Mouse (Mus musculus) hindbrain, postnatal 0 days (tissue): Measurements from ENCODE around the gene Islr2. TPM values are rescaled to one million over a fixed set of nuclear protein-coding genes. Genes with fewer than 3 reads are reported as not detected.

Experiments used
- ATAC-seq: fragments of 200-750 bp; cut with Nextera tagmentation; 2 replicates; pipeline ENCODE4 v1.8.0; 2017; ENCODE audit warnings: mild to moderate bottlenecking, moderate TSS enrichment, moderate library complexity
- DNase-seq: peaks from one replicate; pipeline ENCODE4 v3.0.0-alpha.2; 2015; ENCODE audit warnings: low spot score
- H3K27ac ChIP-seq: fragments of 300-500 bp; sonication (generic); 2 replicates; pipeline ENCODE4 v1.5.1; 2014; ENCODE audit warnings: mild to moderate bottlenecking
- H3K27me3 ChIP-seq: fragments of 300-500 bp; sonication (generic); 2 replicates; pipeline ENCODE4 v1.6.1; 2014; ENCODE audit warnings: low read length, mixed read lengths; ENCODE audit not compliant: insufficient read depth
- H3K36me3 ChIP-seq: fragments of 300-500 bp; sonication (generic); 2 replicates; pipeline ENCODE4 v1.6.1; 2014; ENCODE audit warnings: low read length, mixed read lengths; ENCODE audit not compliant: insufficient read depth
- H3K4me1 ChIP-seq: fragments of 300-500 bp; sonication (generic); 2 replicates; pipeline ENCODE4 v1.6.1; 2014; ENCODE audit warnings: antibody characterized with exemption, low read length, mixed read lengths; ENCODE audit not compliant: insufficient read depth
- H3K4me2 ChIP-seq: fragments of 300-500 bp; sonication (generic); 2 replicates; pipeline ENCODE4 v1.6.1; 2014; ENCODE audit warnings: low read depth, mild to moderate bottlenecking, low read length, moderate library complexity, mixed read lengths
- H3K4me3 ChIP-seq: fragments of 300-500 bp; sonication (generic); 2 replicates; pipeline ENCODE4 v1.5.1; 2014; ENCODE audit warnings: low read length
- H3K9ac ChIP-seq: fragments of 300-500 bp; sonication (generic); replicated peaks from 2 replicates; pipeline ENCODE4 v1.6.1; 2014; ENCODE audit warnings: mild to moderate bottlenecking, low read length, moderate library complexity, mixed read lengths
- H3K9me3 ChIP-seq: fragments of 300-500 bp; sonication (generic); 2 replicates; pipeline ENCODE4 v1.6.1; 2016; ENCODE audit warnings: low read length, mixed read lengths
- CTCF ChIP-seq: IDR thresholded peaks from 2 replicates; pipeline ENCODE4 v1.5.1; 2016; ENCODE audit warnings: antibody characterized with exemption, control low read depth, low read depth
- WGBS: fragments of 180-500 bp; shearing (Covaris S2); extraction: QIAGEN DNeasy Blood & Tissue Kit; methylation state at CpG from one replicate; pipeline ENCODE4 v1.1.7; 2014; 5-methylcytosine and 5-hydroxymethylcytosine counted together
- polyA plus RNA-seq: library from polyadenylated mRNA; unstranded; fragments of >200 nt; fragmentation: Nextera tagmentation; extraction: Ambion mirVana; gene quantifications from 2 replicates; pipeline ENCODE4 v1.2.1, GENCODE M21; 2015
- total RNA-seq: library from RNA; depleted of rRNA; stranded (reverse); fragments of >200 nt; gene quantifications from 2 replicates; pipeline ENCODE4 v1.2.3, GENCODE M21; 2014

Gene Islr2
- total and polyA plus RNA-seq, 2 experiments from 2014 or later: 15.8 to 293 TPM

DNA sequence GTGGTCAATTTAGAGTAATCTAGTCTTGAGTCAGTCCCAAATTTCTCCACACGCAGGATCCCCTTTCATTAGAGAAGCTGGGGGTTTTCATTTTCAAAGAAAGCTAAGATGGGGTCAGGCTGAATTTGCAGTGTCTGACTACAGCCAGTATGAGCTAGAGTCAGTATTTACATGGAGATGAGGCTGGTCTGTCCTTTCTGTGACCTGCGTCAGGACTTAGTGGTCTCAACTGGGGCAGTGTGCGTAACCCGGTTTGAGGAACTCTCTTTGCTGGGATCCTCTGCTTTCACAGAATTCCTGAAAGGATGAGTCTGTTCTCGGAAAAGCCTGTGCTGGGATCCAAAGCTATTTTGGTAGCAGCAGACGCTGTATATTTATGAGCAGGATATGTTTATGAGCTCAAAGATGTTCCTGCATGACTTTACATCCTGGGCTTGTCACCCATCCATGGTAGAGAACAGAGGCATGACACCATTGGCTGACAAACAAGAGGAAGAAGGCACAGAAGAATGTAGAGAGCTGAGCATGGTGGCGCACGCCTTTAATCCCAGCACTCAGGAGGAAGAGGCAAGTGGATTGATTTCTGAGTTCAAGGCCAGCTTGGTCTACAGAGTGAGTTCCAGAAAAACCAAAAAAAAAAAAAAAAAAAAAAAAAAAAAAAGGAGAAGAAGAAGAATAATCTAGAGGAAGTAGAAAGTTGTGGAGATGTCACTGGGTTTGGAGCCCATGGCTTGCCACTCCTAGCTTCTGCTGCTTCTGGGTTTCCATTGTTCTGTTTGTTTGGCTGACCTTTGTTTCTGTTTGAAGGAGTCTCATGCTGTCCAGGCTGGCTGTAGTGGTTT is 5.6 kb upstream of the Islr2 start:
- ATAC-seq (no peak), DNase-seq (no peak)
- 0 out of 2 replicates have a peak, but pooled peaks cover 4% of the 10 kb centered on the region for H3K4me1 ChIP-seq
- H3K9ac ChIP-seq: no peak overlapping the region
- H3K4me2 ChIP-seq: no peak overlapping the region
- TF ChIP-seq CTCF: no peak
- 74% methylated on average over 8 of the region's 8 CpGs for WGBS
- no peak overlapping the region for H3K4me3 ChIP-seq
- H3K9me3 ChIP-seq: no peaks in the 10 kb centered on the region
- H3K27ac ChIP-seq: no peak overlapping the region
- no peaks in the 10 kb centered on the region for H3K36me3 ChIP-seq
- H3K27me3 ChIP-seq: no peaks in the 10 kb centered on the region

GRCm38 (mm10) chr9:58206013-58206412 is 1.9 kb upstream of the Islr2 start:
- DNase-seq: peak; percentile 40
- Histone ChIP-seq H3K9ac (no peak overlapping the region), H3K4me3 (no peak overlapping the region), H3K9me3 (no peaks in the 10 kb centered on the region), H3K36me3 (no peaks in the 10 kb centered on the region), H3K4me1 (0 out of 2 replicates have a peak, but pooled peaks cover 4% of the 10 kb centered on the region), H3K27ac (no peak overlapping the region), H3K27me3 (peaks cover 25% of the 10 kb centered on the region), H3K4me2 (no peak overlapping the region)
- no peak for TF ChIP-seq CTCF
- ATAC-seq: no peak
- WGBS: 54% methylated on average over 7 of the region's 7 CpGs

DNA sequence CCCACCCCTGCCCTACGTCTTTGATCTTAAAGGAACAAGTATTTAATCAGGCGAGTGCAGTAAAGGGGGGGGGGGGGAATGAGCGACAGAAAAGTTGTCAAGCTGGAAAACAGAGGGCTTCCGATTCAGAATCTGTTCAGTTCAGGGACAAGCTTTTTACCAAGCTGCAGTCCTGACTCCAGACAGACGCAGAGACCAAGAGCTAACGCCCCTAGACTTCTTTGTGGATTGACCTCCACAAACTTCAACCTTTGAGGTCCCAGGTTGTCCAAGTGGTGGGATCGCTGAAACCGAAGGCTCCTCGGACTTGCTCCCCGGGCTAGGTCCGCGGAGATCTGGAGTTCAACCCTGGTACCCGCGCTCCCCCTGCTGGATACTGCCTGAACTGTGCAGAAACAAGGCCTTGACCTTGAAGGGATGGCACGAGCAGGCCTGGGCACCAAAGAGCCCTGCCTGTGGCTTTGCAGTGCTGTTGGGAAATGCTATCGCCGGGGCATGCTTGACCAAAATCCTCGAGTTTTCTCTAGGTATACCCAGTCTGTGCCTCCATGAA is 405 bp upstream of the Islr2 start:
- TF ChIP-seq CTCF: peak; percentile 96

GRCm38 (mm10) chr9:58202676-58203453 is 1.3 kb downstream of the Islr2 start:
- Histone ChIP-seq H3K9me3 (no peaks in the 10 kb centered on the region), H3K4me3 (peak overlapping the region; percentile 33), H3K4me1 (peaks cover 18% of the 10 kb centered on the region; the same call in 1 of the 2 replicates), H3K9ac (peak overlapping the region; percentile 44; the same call in 1 of the 2 replicates), H3K4me2 (peak overlapping the region; percentile 49), H3K27ac (peak overlapping the region; percentile 78), H3K36me3 (no peaks in the 10 kb centered on the region), H3K27me3 (peaks cover 49% of the 10 kb centered on the region)
- WGBS: 7% methylated on average over 14 of the region's 14 CpGs
- DNase-seq: peak; percentile 38
- no peak for ATAC-seq
- TF ChIP-seq CTCF: no peak

More for the DNA sequence above, 405 bp upstream of the Islr2 start:
- peak; percentile 92 for DNase-seq
- no peaks in the 10 kb centered on the region for H3K9me3 ChIP-seq
- 0 out of 2 replicates have a peak, but pooled peaks cover 4% of the 10 kb centered on the region for H3K4me1 ChIP-seq
- WGBS: 5% methylated on average over 18 of the region's 18 CpGs
- 0 out of 2 replicates have a peak overlapping the region, but pooled peaks have one; percentile 78 for H3K27ac ChIP-seq
- H3K27me3 ChIP-seq: peaks cover 40% of the 10 kb centered on the region
- peak overlapping the region; percentile 49 for H3K4me2 ChIP-seq
- peak overlapping the region; percentile 26 for H3K4me3 ChIP-seq
- peak; percentile 61 for ATAC-seq
- no peak overlapping the region for H3K9ac ChIP-seq
- no peaks in the 10 kb centered on the region for H3K36me3 ChIP-seq

DNA sequence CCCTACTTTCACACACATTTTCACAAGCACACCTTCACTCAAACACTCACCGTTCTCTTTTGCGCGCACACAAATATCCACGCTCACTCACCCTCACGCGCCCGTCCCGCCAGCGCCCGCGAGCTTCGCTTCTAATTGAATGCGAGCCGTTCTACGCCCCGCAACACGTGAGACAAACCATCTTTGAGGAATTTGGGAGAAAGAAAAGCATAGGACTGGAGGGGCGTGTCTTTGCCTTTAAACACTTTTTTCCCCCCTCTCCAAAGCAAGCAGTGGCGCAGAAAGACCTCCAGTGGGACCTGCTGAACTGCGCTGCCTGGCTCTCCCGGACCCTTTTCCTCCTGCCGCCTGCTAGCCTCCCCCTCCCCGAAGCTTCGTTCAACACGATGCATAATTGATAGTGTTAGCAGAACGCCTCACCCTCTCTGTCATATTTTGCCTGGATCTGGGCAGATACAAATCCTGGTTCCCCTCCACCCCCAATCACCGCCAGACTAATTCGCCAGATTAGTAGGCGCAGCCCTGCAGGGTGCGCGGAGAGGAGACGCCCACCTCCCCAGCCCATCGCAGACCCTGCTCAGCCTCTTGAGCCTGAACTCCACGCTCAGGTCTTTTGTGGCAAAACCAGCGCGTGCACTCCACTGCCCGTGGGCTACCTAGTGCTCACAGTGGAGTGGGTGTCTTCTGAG is 2.1 kb downstream of the Islr2 start:
- H3K27me3 ChIP-seq: peaks cover 49% of the 10 kb centered on the region
- peak overlapping the region; percentile 33 for H3K4me3 ChIP-seq
- no peak for TF ChIP-seq CTCF
- under 1% methylated on average over 37 of the region's 37 CpGs for WGBS
- peak overlapping the region; percentile 44 for H3K9ac ChIP-seq
- peak overlapping the region; percentile 49 for H3K4me2 ChIP-seq
- H3K27ac ChIP-seq: peak overlapping the region; percentile 78
- DNase-seq (peak; percentile 47), ATAC-seq (no peak)
- H3K9me3 ChIP-seq: no peaks in the 10 kb centered on the region
- no peaks in the 10 kb centered on the region for H3K36me3 ChIP-seq
- peaks cover 19% of the 10 kb centered on the region; the same call in 1 of the 2 replicates for H3K4me1 ChIP-seq
